Mouse (Mus musculus) heart, postnatal 0 days (tissue): Measurements from ENCODE around the gene Gpx5. TPM values are rescaled to one million over a fixed set of nuclear protein-coding genes. Genes with fewer than 3 reads are reported as not detected.

Experiments used
- ATAC-seq: fragments of 200-750 bp; cut with Nextera tagmentation; 2 replicates; pipeline ENCODE4 v1.8.0; 2017; ENCODE audit warnings: low read depth, moderate number of reproducible peaks, moderate library complexity; ENCODE audit not compliant: insufficient read depth
- DNase-seq: peaks from one replicate; pipeline ENCODE4 v3.0.0-alpha.2; 2016; ENCODE audit warnings: low spot score
- H3K27ac ChIP-seq: fragments of 300-500 bp; sonication (generic); 2 replicates; pipeline ENCODE4 v1.5.1; 2014; ENCODE audit warnings: low read depth, mild to moderate bottlenecking
- H3K27me3 ChIP-seq: fragments of 300-500 bp; sonication (generic); 2 replicates; pipeline ENCODE4 v1.6.1; 2014; ENCODE audit warnings: low read length, mixed read lengths; ENCODE audit not compliant: control insufficient read depth, insufficient read depth
- H3K36me3 ChIP-seq: fragments of 300-500 bp; sonication (generic); replicated peaks from 2 replicates; pipeline ENCODE4 v1.6.1; 2014; ENCODE audit warnings: low read length, mixed read lengths; ENCODE audit not compliant: control insufficient read depth, insufficient read depth
- H3K4me1 ChIP-seq: fragments of 300-500 bp; sonication (generic); 2 replicates; pipeline ENCODE4 v1.6.1; 2014; ENCODE audit warnings: antibody characterized with exemption; ENCODE audit not compliant: control insufficient read depth, insufficient read depth
- H3K4me2 ChIP-seq: fragments of 300-500 bp; sonication (generic); 2 replicates; pipeline ENCODE4 v1.6.1; 2014; ENCODE audit warnings: low read depth, mild to moderate bottlenecking, low read length, moderate library complexity
- H3K4me3 ChIP-seq: fragments of 300-500 bp; sonication (generic); 2 replicates; pipeline ENCODE4 v1.5.1; 2014; ENCODE audit warnings: low read depth, low read length
- H3K9ac ChIP-seq: fragments of 300-500 bp; sonication (generic); replicated peaks from 2 replicates; pipeline ENCODE4 v1.6.1; 2014; ENCODE audit warnings: low read depth, low read length, mixed read lengths
- H3K9me3 ChIP-seq: fragments of 300-500 bp; sonication (generic); replicated peaks from 2 replicates; pipeline ENCODE4 v1.6.1; 2016; ENCODE audit warnings: low read length; ENCODE audit not compliant: control insufficient read depth
- CTCF ChIP-seq: IDR thresholded peaks from 2 replicates; pipeline ENCODE4 v1.5.1; 2016; ENCODE audit warnings: antibody characterized with exemption, control low read depth, low read depth
- EP300 ChIP-seq: IDR thresholded peaks from 2 replicates; pipeline ENCODE4 v1.6.1; 2016; ENCODE audit warnings: antibody characterized with exemption, low read depth
- WGBS: fragments of 180-500 bp; shearing (Covaris S2); extraction: QIAGEN DNeasy Blood & Tissue Kit; methylation state at CpG from one replicate; pipeline ENCODE4 v1.1.7; 2014; 5-methylcytosine and 5-hydroxymethylcytosine counted together
- polyA plus RNA-seq: library from polyadenylated mRNA; unstranded; fragments of >200 nt; fragmentation: Nextera tagmentation; extraction: Ambion mirVana; gene quantifications from 2 replicates; pipeline ENCODE4 v1.2.1, GENCODE M21; 2015
- total RNA-seq: library from RNA; depleted of rRNA; stranded (reverse); fragments of >200 nt; gene quantifications from 2 replicates; pipeline ENCODE4 v1.2.3, GENCODE M21; 2014; ENCODE audit warnings: low replicate concordance

The Gpx5 gene
- total and polyA plus RNA-seq, 2 experiments from 2014 or later, result not detected

DNA sequence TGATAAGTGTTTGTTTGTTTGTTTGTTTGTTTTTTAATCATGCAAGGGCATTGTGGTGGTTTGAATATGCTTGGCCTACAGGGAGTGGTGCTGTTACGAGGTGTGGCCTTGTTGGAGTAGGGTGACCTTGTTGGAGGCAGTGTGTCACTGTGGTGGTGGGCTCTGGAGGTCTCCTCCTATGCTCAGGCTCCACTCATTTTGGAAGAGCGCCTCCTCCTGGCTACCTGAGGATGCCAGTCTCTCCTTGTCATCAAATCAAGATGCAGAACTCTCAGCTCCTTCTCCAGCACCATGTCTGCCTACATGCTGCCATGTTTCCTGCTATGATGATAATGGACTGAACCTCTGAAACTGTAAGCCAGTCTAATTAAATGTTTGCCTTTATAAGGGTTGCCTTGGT is 26.8 kb downstream of the Gpx5 start:
- no peaks in the 10 kb centered on the region for H3K36me3 ChIP-seq
- no peaks in the 10 kb centered on the region for H3K9me3 ChIP-seq
- no peak overlapping the region for H3K27ac ChIP-seq
- H3K9ac ChIP-seq, result no peak overlapping the region
- H3K27me3 ChIP-seq, result peaks cover 24% of the 10 kb centered on the region; the same call in 1 of the 2 replicates
- TF ChIP-seq EP300 (no peak), CTCF (no peak)
- no peak for ATAC-seq
- H3K4me3 ChIP-seq, result no peak overlapping the region
- DNase-seq, result no peak
- H3K4me1 ChIP-seq, result 0 out of 2 replicates have a peak, but pooled peaks cover 5% of the 10 kb centered on the region
- H3K4me2 ChIP-seq, result no peak overlapping the region
- WGBS, result 62% methylated on average over 2 of the region's 2 CpGs

DNA sequence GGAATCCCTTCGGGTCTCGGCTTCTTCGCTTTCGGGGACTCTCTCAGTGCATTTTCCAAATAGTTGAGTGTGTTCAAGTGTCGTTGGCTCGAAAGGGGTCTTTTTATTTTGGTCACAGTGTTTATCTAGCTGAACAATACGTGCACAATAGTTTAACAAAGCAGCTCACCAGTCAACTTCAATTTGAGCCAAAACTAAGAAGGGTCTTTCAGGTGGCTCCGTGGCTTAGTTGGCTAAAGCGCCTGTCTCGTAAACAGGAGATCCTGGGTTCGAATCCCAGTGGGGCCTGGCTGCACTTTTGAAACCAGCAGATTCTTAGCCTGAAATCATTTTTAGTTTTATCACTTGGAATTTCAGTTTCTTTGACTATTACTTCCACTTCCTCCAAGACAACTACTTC is 28.2 kb downstream of the Gpx5 start:
- Histone ChIP-seq H3K27ac (no peak overlapping the region), H3K4me3 (peak overlapping the region; percentile 24), H3K4me1 (peaks cover 13% of the 10 kb centered on the region), H3K9ac (no peak overlapping the region), H3K27me3 (peaks cover 24% of the 10 kb centered on the region), H3K9me3 (no peaks in the 10 kb centered on the region), H3K36me3 (no peaks in the 10 kb centered on the region), H3K4me2 (peak overlapping the region; percentile 43)
- under 1% methylated on average over 11 of the region's 11 CpGs for WGBS
- no peak for DNase-seq
- TF ChIP-seq EP300, result no peak
- TF ChIP-seq CTCF, result no peak
- no peak for ATAC-seq

DNA sequence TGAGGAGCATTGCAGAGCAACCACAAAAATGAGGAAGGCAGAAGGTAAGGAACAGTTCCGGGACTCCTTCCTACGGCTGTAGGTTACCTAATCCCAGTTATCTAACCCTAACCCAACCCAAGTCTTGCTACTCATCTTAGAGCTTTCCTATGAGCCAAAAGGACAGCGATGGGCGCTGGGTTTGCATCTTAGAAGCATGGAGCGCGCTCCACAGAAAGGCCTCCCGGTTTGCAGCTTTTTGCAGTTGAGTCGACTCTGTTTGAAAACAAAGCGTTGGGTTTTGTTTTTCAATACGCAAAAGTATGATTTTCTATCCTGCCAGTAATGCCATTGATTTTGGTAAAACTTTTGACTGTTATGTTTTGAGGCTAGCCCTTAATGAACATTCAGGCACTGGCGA is 28.6 kb downstream of the Gpx5 start:
- H3K4me2 ChIP-seq, result peak overlapping the region; percentile 43
- peaks cover 29% of the 10 kb centered on the region for H3K27me3 ChIP-seq
- H3K27ac ChIP-seq, result no peak overlapping the region
- H3K4me1 ChIP-seq, result peaks cover 17% of the 10 kb centered on the region
- DNase-seq, result no peak
- no peak for TF ChIP-seq CTCF
- TF ChIP-seq EP300, result no peak
- H3K9ac ChIP-seq, result no peak overlapping the region
- no peaks in the 10 kb centered on the region for H3K36me3 ChIP-seq
- WGBS, result 7% methylated on average over 11 of the region's 11 CpGs
- no peak for ATAC-seq
- H3K9me3 ChIP-seq, result no peaks in the 10 kb centered on the region
- peak overlapping the region; percentile 24 for H3K4me3 ChIP-seq

DNA sequence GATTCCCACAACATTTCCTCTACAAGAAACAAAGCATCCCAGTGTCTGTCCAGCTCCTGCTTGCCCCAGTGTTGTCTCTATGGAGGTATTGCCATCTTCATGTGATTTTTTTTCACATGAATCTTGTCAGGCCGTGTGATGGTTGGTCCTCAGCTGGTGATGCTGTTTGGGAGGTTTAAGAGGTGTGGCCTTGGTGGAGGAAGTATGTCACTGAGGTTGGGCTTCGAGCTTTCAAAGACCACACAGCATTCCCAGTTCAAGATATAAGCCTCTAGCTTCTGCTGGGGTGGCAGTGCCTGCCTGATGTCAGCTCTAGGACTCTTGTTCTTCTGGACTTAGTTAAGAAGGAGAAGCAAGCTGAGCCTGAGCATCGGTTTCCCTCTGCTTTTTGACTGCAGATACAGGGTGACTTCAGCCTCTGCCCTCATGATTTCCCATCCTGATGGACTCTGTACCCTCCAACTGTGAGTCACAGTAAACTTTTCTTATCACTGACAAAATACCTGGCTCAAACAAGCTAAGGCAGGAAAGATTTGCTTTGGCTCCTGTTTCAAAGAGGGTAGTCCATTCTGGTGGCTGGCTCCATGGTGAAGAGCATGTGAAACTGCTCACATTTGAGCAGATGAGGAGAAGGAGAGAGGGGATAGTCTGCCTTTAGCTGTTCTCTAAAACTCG is 29.6 kb downstream of the Gpx5 start:
- Histone ChIP-seq H3K4me2 (no peak overlapping the region), H3K27ac (no peak overlapping the region), H3K4me1 (peaks cover 21% of the 10 kb centered on the region), H3K9ac (no peak overlapping the region), H3K9me3 (no peaks in the 10 kb centered on the region), H3K27me3 (peaks cover 35% of the 10 kb centered on the region), H3K36me3 (no peaks in the 10 kb centered on the region), H3K4me3 (no peak overlapping the region)
- DNase-seq (no peak), ATAC-seq (no peak)
- 57% methylated on average over 4 of the region's 4 CpGs for WGBS
- no peak for TF ChIP-seq EP300
- TF ChIP-seq CTCF, result no peak

DNA sequence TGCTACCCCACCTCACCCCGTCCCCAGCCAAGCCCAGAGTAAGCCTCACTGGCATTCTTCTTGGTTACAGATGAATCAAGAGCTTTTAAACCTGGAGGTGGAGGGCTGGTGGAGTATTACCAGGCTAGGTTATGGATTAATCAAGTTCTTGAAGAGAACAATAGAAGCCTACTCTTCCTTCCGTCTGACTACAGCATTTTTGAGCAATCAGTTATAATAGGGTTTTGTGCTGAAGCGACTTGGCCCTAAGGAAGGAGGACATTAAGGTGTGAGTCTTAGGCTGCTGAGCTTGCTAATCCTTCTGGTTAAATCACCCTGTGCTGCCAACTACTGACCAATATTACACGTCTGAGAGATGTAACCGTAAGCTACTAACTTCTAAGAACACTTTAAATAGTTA is 32.2 kb downstream of the Gpx5 start:
- H3K27me3 ChIP-seq, result peaks cover 38% of the 10 kb centered on the region
- no peaks in the 10 kb centered on the region for H3K36me3 ChIP-seq
- H3K4me1 ChIP-seq, result peaks cover 21% of the 10 kb centered on the region
- DNase-seq, result no peak
- H3K9me3 ChIP-seq, result no peaks in the 10 kb centered on the region
- H3K4me3 ChIP-seq, result peak overlapping the region; percentile 33; the same call in 1 of the 2 replicates
- peak overlapping the region; percentile 62; the same call in 1 of the 2 replicates for H3K4me2 ChIP-seq
- TF ChIP-seq EP300 (no peak), CTCF (no peak)
- no peak for ATAC-seq
- H3K27ac ChIP-seq, result no peak overlapping the region
- H3K9ac ChIP-seq, result no peak overlapping the region
- WGBS, result 31% methylated on average over 5 of the region's 5 CpGs

DNA sequence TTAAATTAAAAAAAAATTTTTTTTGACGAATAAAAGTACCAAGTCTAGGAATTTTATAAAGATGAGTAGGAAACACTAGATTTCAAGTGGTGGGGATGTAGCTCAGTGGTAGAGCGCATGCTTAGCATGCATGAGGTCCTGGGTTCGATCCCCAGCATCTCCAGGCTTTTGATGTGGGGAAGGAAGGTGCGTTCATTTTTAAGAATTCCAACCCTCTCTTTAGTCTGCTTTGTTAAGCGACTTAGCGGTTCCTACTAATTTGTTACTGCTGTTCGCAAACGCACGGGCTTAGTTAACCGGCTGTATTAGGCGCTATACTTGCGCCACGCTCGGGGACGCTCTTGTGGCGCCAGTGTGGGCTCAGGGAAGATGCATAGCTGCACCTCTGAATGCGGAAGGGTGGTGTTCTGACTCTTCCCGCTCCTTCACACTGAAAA is 32.8 kb downstream of the Gpx5 start:
- no peaks in the 10 kb centered on the region for H3K9me3 ChIP-seq
- H3K4me1 ChIP-seq, result peaks cover 21% of the 10 kb centered on the region
- H3K27me3 ChIP-seq, result peaks cover 38% of the 10 kb centered on the region
- no peak for ATAC-seq
- WGBS, result 1% methylated on average over 18 of the region's 18 CpGs
- H3K27ac ChIP-seq, result no peak overlapping the region
- no peak overlapping the region for H3K9ac ChIP-seq
- no peak for DNase-seq
- peak overlapping the region; percentile 33 for H3K4me3 ChIP-seq
- H3K4me2 ChIP-seq, result peak overlapping the region; percentile 62
- TF ChIP-seq EP300, result no peak
- TF ChIP-seq CTCF, result no peak
- H3K36me3 ChIP-seq, result no peaks in the 10 kb centered on the region
